Mouse (Mus musculus) T-helper 2 cell (primary cell): ENCODE results near the gene Use1.

Experiments
- in situ Hi-C: fragments of 300-600 bp; cut with MboI, MseI; formaldehyde crosslinking; loops from one replicate; pipeline ENCODE4 v1.15.1; 2025; ENCODE audit warnings: high pct_unique_total_duplicates

Gene Use1

DNA sequence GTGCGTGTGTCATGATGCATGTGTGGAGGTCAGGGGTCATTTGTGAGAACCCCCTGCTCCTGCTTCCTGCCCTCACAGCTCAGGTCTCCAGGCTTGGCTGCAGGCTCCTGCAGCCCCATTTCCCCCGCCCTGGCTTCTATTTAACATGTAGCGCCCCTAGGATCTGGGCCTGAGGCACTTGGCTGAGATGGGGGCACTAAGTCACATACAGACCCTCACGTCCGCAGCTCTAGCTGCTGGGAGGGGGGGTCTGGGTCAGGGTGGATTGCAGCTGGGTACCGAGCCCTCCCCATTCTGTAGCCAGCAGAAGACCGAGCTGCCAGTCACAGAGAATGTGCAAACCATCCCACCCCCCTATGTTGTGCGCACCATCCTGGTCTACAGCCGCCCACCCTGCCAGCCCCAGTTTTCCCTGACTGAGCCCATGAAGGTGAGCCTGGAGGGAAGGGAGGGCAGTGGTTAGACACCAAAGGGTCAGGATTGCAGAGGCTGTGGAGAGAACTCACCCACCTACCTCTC, 35.9 kb downstream of the Use1 start:
- in situ Hi-C loops = no loop called here

- in situ Hi-C loops = no loop called here
These were observed 36.6 kb downstream of the Use1 start for GRCm38 (mm10) chr8:71403107-71403885.

DNA sequence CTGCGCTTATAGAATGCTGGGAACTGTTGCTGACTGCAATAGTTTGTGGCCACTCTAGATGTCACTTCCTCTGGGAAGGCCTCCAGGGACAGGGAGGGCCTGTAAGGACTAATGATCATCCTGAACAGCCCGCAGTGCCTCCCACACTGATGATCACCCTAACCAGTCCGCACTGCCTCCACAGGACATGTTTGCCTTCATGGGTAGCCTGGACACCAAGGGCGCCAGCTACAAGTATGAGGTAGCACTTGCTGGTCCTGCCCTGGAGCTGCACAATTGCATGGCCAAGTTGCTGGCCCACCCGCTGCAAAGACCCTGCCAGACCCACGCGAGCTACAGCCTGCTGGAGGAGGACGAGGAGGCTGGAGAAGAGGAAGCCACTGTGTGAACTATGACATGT, 37.4 kb downstream of the Use1 start:
- in situ Hi-C loops = no loop called here

- in situ Hi-C loops = no loop called here
These were observed 38.3 kb downstream of the Use1 start for GRCm38 (mm10) chr8:71404951-71405351.

GRCm38 (mm10) chr8:71405401-71406098, 38.9 kb downstream of the Use1 start, which contains the start of gene Ankle1:
TSS of gene Ankle1 (plus strand) at chr8:71406010.
- in situ Hi-C loops = no loop called here

- in situ Hi-C loops = no loop called here
These were observed 39.7 kb downstream of the Use1 start for GRCm38 (mm10) chr8:71406099-71407015.

- in situ Hi-C loops = no loop called here
These were observed 40.8 kb downstream of the Use1 start for GRCm38 (mm10) chr8:71407441-71407840.

- in situ Hi-C loops = no loop called here
These were observed 41.6 kb downstream of the Use1 start for GRCm38 (mm10) chr8:71408231-71408630.

DNA sequence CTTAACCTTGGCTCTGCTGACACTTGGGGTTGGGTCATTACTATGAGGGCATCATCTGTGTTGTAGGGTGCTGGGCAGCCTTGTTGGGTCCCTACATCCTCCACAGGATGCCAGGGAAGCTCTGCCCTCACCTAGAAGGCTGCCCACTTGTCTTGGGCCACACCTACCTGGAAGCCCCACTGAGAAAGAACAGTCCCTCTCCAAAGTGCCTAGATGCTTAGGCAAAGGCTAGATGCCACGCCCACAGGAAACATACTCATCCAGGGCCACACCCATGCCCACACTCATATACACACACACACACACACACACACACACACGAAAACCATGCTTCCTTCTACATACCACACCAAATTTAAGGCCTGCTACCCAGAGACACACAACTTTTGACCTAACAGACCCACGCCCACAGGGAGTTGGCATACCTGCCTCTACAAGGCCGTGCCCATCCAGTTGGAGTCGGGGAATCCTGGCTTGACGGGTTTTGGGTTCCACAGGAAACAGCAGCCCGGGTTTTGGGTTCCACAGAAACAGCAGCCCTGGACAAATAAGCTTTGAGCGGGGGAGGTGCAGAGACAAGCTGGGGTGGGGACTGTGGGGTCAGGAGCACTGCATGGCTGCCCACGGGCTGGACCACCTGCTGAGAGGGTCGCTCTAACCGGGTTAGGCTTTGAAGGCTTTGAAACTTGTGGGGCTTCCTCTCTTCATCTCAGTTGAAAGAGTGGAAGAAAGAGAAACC, 45.1 kb downstream of the Use1 start:
- in situ Hi-C loops = loop anchor here (5.0 kb wide), 1 partner anchor 1116 kb away; no protein-coding TSS in a partner anchor
